Mouse (Mus musculus) embryo, embryonic 11 days (tissue): ENCODE data around the gene Gstt4.
A peak's percentile ranks its signal among the peaks of the same experiment; 100 is the strongest.
"Not testable (repeated sequence)": the region's sequence is repeated elsewhere in the genome, so short reads cannot be mapped to it uniquely, and the experiment has no call there.

Experiments
- DNase-seq: peaks from one replicate; pipeline ENCODE4 v3.0.0-alpha.2; 2015

The Gstt4 gene

GRCm38 (mm10) chr10:75822443-75822842 lies at the start of gene Gstt4:
TSS of gene Gstt4 (minus strand) at chr10:75822543.
- no peak for DNase-seq

- DNase-seq = no peak
Measured at GRCm38 (mm10) chr10:75861587-75861986, 39.2 kb upstream of the Gstt4 start.

- peak; percentile 29 for DNase-seq
Measured at GRCm38 (mm10) chr10:75860746-75861145, 38.4 kb upstream of the Gstt4 start.

GRCm38 (mm10) chr10:75859786-75860470 lies 37.6 kb upstream of the Gstt4 start, which contains the start of gene Mif:
TSS of gene Mif (minus strand) at chr10:75860240.
- peak; percentile 95 for DNase-seq

GRCm38 (mm10) chr10:75859107-75859746 lies 36.9 kb upstream of the Gstt4 start:
- peak; percentile 87 for DNase-seq

GRCm38 (mm10) chr10:75857598-75857997 lies 35.3 kb upstream of the Gstt4 start:
- DNase-seq = no peak

- no peak for DNase-seq
Measured at GRCm38 (mm10) chr10:75856976-75857375, 34.6 kb upstream of the Gstt4 start.

- DNase-seq = no peak
Measured at GRCm38 (mm10) chr10:75856155-75856907, 34.0 kb upstream of the Gstt4 start.

GRCm38 (mm10) chr10:75855416-75855981 lies 33.2 kb upstream of the Gstt4 start:
- DNase-seq = no peak

GRCm38 (mm10) chr10:75854791-75855190 lies 32.4 kb upstream of the Gstt4 start:
- DNase-seq = no peak

- DNase-seq = no peak
Measured at GRCm38 (mm10) chr10:75854096-75854495, 31.8 kb upstream of the Gstt4 start.

- DNase-seq = peak; percentile 89
Measured at GRCm38 (mm10) chr10:75853452-75853851, 31.1 kb upstream of the Gstt4 start.

- no peak for DNase-seq
Measured at GRCm38 (mm10) chr10:75852539-75853125, 30.3 kb upstream of the Gstt4 start.

GRCm38 (mm10) chr10:75851681-75852080 lies 29.3 kb upstream of the Gstt4 start:
- no peak for DNase-seq

- DNase-seq = peak; percentile 24
Measured at GRCm38 (mm10) chr10:75851076-75851475, 28.7 kb upstream of the Gstt4 start.

- DNase-seq = no peak
Measured at GRCm38 (mm10) chr10:75848382-75848781, 26.0 kb upstream of the Gstt4 start.

GRCm38 (mm10) chr10:75845306-75845930 lies 23.1 kb upstream of the Gstt4 start:
- no peak for DNase-seq

- DNase-seq = no peak
Measured at GRCm38 (mm10) chr10:75844800-75845199, 22.5 kb upstream of the Gstt4 start.

- not testable (repeated sequence) for DNase-seq
Measured at GRCm38 (mm10) chr10:75843898-75844297, 21.6 kb upstream of the Gstt4 start.

GRCm38 (mm10) chr10:75839092-75839491 lies 16.7 kb upstream of the Gstt4 start:
- DNase-seq = no peak

- peak; percentile 99 for DNase-seq
Measured at GRCm38 (mm10) chr10:75837248-75837759, 15.0 kb upstream of the Gstt4 start, which contains the start of gene Gstt2. TSS of gene Gstt2 (minus strand) at chr10:75837424.
